Mouse (Mus musculus): ENCODE results near the gene Auts2.

Gene Auts2

DNA sequence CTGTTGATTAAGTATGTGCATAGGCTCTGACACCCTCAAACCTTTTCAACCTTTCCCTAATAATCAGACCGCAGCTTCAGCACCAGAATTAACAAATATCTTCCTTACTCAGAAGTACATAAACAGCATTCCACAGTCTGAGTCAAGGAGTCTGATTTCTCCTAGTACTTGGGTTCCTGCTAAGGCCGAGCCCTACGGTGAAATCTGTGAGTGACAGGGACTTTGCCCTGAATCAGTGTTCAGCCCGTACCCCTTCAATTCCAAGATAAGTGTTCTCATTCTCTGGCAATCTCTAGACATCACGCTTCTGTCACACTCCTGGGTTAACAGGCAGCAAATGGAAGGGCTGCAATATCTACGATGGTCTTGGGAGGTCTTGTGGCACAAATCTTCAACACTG, 226.2 kb downstream of the Auts2 start:
- DNase-seq = no peak

DNA sequence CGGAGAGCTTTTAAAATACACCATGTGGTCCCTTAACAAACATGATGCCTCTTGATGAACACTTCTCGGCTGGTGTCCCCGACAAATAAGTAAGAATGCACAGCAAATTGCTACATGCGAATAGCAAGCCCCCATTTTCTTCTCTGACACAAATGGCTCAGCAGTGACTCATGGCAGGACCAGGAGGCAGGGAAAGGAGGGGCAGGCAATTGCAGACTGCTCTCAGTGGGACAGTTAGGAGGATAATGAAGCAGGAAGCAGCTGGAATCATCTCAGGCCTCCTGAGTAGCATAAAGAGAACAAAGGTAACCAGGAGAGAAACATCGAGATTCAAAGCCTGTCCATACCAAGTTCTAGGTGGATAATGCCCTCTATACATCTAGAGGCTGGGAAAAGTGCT, 228.8 kb downstream of the Auts2 start:
- DNase-seq = no peak

GRCm38 (mm10) chr5:132307000-132307399, 236.1 kb downstream of the Auts2 start:
- DNase-seq = no peak

GRCm38 (mm10) chr5:132305354-132305934, 237.7 kb downstream of the Auts2 start:
- no peak for DNase-seq

DNA sequence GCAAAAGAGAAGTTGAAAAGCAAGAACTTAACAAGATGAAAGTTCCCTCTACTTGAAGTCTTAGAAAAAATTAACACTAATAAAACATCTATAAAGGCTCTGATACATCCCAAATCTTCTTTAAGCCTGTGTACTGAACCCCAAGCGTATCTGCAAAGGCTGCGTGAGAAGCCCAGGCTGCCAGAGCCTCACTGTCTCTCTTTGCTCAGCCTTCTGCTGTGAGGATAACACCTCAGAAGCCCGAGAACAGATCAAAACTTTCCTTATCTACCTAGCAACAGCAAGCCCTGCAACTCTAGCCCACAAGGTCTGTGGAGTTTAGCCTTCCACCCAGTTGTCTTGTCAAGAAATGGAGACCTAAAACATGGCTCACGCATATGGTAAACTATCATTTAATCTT, 240.4 kb downstream of the Auts2 start:
- DNase-seq = no peak

GRCm38 (mm10) chr5:132300794-132301193, 242.3 kb downstream of the Auts2 start:
- no peak for DNase-seq

DNA sequence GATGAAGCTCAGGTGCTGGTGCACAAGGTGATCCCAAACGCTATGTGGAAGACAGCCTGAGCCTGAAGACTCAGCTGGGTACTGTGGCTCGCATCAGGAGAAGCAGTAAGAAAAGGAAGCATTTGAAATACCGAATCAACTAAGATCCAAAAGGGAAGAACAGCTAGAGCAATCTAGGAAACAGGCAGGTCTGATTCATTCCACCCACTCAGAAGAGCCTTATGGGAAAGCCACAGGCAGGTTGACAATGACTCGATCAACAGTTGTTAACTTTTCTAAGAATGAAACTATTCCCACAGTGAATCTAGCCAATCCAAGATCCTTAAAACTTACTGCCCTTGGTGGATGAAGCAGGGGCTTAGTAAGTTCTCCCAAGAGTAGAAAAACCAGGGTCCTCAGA, 243.4 kb downstream of the Auts2 start:
- no peak for DNase-seq

DNA sequence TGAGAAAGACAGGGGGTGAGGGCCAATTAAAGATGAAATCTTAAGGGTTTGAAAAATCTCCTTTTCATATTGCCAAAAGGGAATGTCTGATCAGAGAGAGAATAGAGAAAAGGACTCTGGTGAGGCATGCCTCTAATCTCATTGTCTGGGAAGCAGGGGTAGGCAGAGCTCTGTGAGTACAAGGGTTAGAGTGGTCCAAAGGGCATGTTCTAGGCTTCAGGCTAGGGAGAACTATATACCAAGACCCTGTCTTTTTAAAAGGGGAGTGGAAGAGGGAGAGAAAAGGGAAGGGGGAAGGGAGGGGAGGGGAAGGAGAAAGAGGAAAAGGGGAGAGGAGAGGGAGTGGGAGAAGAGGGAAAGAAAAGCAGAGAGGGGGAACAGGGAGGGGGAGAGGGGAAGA, 244.1 kb downstream of the Auts2 start:
- no peak for DNase-seq

DNA sequence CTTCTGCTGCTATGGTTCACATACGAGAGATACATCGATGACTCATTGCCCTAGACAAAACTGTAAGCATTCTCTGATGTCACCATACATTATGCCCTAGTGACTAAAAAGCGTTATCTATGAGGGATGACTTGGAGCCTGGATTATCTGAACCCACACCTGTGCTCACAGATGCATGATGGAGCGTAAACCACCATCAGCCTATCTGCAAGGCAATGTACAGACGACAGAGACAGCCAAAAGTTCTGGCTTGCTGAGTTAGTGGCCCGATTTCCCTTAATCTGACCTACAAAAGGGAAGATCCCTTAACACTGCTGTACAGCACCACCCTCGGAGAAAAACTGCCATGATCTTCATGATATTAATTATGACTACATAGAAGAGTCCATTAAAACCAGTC, 245.8 kb downstream of the Auts2 start:
- no peak for DNase-seq

DNA sequence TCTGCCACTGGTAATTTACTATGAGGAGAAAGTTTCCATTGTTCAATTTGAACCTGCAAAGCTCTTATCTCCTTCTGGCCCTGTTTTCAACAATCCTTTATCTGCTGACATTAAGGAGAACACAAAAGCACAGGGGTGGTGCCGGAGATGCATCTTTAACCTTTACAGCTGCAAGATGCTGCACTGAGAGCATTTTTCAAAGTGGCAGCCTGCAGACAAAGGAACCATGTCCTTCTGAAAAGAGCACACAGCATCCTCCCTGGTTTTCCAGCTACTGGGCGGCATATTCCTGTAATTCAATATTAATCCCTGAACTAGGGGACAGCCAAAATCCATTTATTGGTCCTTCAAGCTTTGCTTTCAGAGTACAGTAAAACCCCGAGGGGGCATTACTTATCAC, 248.7 kb downstream of the Auts2 start:
- no peak for DNase-seq

GRCm38 (mm10) chr5:132292932-132293331, 250.2 kb downstream of the Auts2 start:
- DNase-seq = no peak

DNA sequence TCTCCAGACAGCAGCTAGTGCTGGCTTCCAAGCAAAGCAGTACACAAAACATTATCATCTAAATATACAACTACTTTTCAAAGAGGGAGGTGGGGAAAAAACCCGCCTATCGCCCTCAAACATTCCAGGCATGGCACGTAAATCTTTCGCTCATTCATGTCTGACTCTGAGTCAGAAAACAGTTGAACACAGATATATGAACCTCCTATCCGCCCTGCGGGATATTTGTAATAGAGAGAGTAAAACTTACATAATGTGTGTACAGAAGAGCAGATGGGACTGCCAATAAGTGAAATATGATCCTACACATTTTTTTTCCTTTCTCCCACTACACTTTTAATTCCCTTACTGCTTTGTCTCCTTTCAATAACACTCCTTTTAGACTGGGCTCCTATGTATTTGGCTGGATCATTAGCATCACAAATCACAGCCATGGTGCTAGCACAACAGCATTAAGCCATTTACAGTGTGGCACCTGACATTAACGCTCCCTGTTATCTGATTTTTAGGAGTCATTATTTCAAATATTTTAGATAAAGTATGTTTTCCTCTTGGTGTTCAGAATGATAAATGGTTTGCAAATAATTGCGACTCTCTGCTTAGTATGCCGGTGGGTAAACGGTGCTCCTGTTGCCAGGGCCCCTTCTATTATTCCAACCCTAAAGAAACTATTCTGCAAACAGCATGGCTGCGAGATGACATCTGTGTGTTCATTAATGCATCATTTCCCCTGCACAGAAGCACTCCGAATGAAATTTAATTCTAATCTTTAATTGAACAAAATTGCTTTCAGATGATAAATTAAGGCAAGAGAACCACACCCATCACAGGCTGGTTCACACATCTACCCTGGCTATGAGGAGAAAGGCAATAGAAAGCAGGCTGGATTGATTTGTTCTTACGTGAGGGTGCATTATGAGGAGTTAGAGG, 252.3 kb downstream of the Auts2 start:
- DNase-seq = no peak

- no peak for DNase-seq
These were observed 259.4 kb downstream of the Auts2 start for GRCm38 (mm10) chr5:132283741-132284140.

- DNase-seq = no peak
These were observed 268.8 kb downstream of the Auts2 start for GRCm38 (mm10) chr5:132274098-132274898.

- DNase-seq = no peak
These were observed 271.0 kb downstream of the Auts2 start for GRCm38 (mm10) chr5:132272132-132272531.

DNA sequence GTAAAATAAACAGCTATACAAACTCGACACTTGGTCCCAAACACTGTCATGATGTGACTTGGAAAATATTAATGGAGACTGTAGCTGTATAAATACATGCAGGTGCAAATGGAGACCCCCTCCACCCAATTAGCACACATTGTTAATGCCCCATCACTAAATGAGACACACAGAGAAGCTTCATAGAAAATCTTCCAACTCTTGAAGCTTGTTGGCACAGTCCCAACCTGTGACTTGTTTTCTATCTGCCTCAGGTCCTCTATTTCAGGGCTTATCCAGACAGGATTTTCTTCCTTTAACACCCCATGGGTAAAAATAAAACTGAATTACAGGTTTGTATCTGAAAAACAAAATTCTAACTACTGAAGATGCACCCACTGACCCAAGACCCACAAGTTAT, 272.2 kb downstream of the Auts2 start:
- DNase-seq = no peak

DNA sequence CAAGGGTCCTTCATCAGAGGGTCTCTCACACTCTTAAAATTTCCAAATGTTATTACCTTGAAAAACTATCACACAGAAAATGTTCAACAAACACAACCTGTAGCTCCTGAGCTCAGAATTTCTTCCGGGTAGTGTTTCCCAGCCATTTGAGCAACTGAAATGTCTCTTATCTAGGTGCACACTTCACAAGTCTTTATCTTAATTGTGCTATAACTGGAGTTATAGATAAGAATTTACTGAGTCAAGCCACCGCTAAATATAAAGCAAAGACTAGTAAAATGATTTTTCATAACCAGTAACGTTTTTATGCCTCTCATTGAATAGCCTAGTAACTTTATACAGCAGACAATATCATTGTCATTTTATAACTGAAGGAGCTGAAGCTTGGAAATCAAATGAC, 273.1 kb downstream of the Auts2 start:
- no peak for DNase-seq

DNA sequence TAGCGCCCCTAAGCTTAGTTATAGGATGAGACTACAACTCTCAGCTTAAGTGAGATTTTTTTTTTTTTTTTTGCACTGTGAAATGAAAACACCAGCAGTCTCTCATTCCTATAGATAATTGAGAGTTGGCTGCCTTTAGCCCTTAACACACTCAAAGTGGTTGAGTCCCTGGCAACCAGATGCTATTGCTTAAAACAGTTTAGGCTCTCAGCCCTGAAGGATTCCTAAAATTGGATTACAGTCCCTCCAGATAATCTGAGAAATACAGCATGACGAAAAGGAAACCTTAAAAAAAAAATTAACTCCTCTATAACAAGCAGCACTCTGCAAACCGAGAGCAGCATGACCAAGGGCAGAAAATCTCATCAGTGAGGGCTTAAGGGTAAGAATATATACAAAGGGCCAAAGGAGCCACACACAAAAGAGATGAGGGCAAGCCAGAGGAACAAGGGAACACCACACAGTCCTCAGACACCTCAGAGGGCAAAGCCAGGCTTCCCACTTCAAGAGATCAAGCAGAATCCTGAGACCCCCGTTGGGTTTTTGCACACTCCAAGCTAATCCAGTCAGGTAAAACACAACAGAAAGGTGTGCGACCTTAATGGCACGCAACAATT, 274.7 kb downstream of the Auts2 start:
- no peak for DNase-seq

DNA sequence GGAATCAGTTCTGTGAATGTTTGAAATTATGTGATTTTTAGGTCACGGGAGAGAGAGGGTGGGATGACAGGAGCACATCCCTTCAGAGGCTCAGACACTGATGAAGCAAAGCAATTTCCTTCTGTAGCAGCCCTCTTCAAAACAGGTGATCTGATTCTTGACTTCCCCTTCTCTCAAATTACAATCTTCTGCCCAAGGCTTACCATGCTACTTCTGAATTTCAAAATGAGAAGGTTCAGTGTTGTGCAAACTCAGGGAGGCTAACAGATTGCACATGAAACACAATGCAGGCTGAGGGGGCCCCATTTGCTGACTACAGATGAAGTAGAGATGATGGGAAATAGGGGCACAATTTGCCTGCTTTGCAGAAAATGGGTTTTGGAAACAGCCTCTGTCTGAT, 278.1 kb downstream of the Auts2 start:
- no peak for DNase-seq

DNA sequence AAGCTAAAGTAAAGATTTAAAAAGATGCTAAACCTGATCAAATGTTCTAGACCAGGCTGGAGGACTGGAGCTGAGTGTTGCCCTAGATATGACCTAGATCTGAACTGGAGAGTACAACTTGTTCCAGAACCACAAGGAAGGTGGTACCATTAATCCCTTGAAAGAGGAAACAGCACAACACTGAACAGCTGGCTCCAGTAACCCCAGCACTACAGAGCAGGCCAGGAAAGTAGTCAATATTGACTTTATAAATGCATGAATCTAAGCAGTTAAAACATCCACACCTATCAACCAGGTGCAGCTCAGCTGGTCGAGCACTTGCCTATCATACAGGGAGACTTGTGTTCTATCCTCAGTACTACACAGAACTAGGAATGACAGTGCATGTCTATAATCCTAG, 281.4 kb downstream of the Auts2 start:
- DNase-seq = no peak

GRCm38 (mm10) chr5:132258882-132259281, 284.3 kb downstream of the Auts2 start:
- no peak for DNase-seq

GRCm38 (mm10) chr5:132255579-132255978, 287.6 kb downstream of the Auts2 start:
- DNase-seq = no peak

GRCm38 (mm10) chr5:132249523-132249922, 293.6 kb downstream of the Auts2 start:
- no peak for DNase-seq
